Mouse (Mus musculus) cerebral cortex, adult 2 months (tissue): ENCODE measurements around the gene Mex3b.

ENCODE experiments used
- WGBS: fragments of 180-500 bp; shearing (Covaris S2); methylation state at CpG from one replicate; pipeline ENCODE4 v1.1.7; 2018; 5-methylcytosine and 5-hydroxymethylcytosine counted together

The Mex3b gene

GRCm38 (mm10) chr7:82866486-82867270 is 455 bp upstream of the Mex3b start:
- under 1% methylated on average over 66 of the region's 68 CpGs for WGBS

GRCm38 (mm10) chr7:82868309-82869230 is 1.4 kb downstream of the Mex3b start:
- WGBS: 3% methylated on average over 56 of the region's 56 CpGs

GRCm38 (mm10) chr7:82869231-82870147 is 2.4 kb downstream of the Mex3b start:
- WGBS: 18% methylated on average over 56 of the region's 56 CpGs

- WGBS: 44% methylated on average over 18 of the region's 18 CpGs
These were observed 3.0 kb downstream of the Mex3b start for GRCm38 (mm10) chr7:82870148-82870513.

GRCm38 (mm10) chr7:82876551-82876950 is 9.4 kb downstream of the Mex3b start:
- WGBS: 71% methylated on average over 5 of the region's 5 CpGs

- WGBS: 93% methylated on average over 5 of the region's 5 CpGs
These were observed 12.9 kb downstream of the Mex3b start for GRCm38 (mm10) chr7:82880016-82880415.

GRCm38 (mm10) chr7:82880700-82881099 is 13.6 kb downstream of the Mex3b start:
- WGBS: 77% methylated on average over 5 of the region's 5 CpGs

- 86% methylated on average over 6 of the region's 6 CpGs for WGBS
These were observed 23.3 kb downstream of the Mex3b start for GRCm38 (mm10) chr7:82890317-82890850.

GRCm38 (mm10) chr7:82890875-82891515 is 23.9 kb downstream of the Mex3b start:
- 56% methylated on average over 1 of the region's 1 CpGs for WGBS

GRCm38 (mm10) chr7:82894366-82894765 is 27.2 kb downstream of the Mex3b start:
- WGBS: 76% methylated on average over 1 of the region's 1 CpGs

- 70% methylated on average over 2 of the region's 2 CpGs for WGBS
These were observed 28.5 kb downstream of the Mex3b start for GRCm38 (mm10) chr7:82895606-82896005.

- WGBS: 73% methylated on average over 3 of the region's 3 CpGs
These were observed 29.6 kb downstream of the Mex3b start for GRCm38 (mm10) chr7:82896750-82897149.

- WGBS: 81% methylated on average over 8 of the region's 8 CpGs
These were observed 32.5 kb downstream of the Mex3b start for GRCm38 (mm10) chr7:82899459-82900297.

GRCm38 (mm10) chr7:82903006-82903405 is 35.9 kb downstream of the Mex3b start:
- WGBS: 82% methylated on average over 3 of the region's 3 CpGs

GRCm38 (mm10) chr7:82905527-82905926 is 38.4 kb downstream of the Mex3b start:
- WGBS: 58% methylated on average over 3 of the region's 3 CpGs

GRCm38 (mm10) chr7:82907081-82907480 is 39.9 kb downstream of the Mex3b start:
- WGBS: 93% methylated on average over 1 of the region's 1 CpGs

- WGBS: 43% methylated on average over 10 of the region's 10 CpGs
These were observed 43.6 kb downstream of the Mex3b start for GRCm38 (mm10) chr7:82910536-82911384.

- WGBS: 87% methylated on average over 10 of the region's 10 CpGs
These were observed 44.4 kb downstream of the Mex3b start for GRCm38 (mm10) chr7:82911501-82911900.

GRCm38 (mm10) chr7:82914297-82914696 is 47.2 kb downstream of the Mex3b start:
- WGBS: 59% methylated on average over 4 of the region's 4 CpGs
